Mouse (Mus musculus) hindbrain, embryonic 14.5 days (tissue): ENCODE measurements at regions not wholly inside any gene's neighbourhood (a gene's known extent, or its start where the extent isn't known, plus 50 kb on each side); places are given as distances from the start of the nearest gene placed in this dataset.

Experiments used
- ATAC-seq: fragments of 200-750 bp; cut with Nextera tagmentation; 2 replicates; pipeline ENCODE4 v1.8.0; 2017; ENCODE audit warnings: moderate number of reproducible peaks, mild to moderate bottlenecking, moderate TSS enrichment, moderate library complexity; ENCODE audit not compliant: low FRiP score
- DNase-seq: peaks from one replicate; pipeline ENCODE4 v3.0.0-alpha.2; 2015; ENCODE audit warnings: low spot score
- H3K27ac ChIP-seq: fragments of 300-500 bp; sonication (generic); 2 replicates; pipeline ENCODE4 v1.5.1; 2014; ENCODE audit warnings: mild to moderate bottlenecking, moderate library complexity
- H3K27me3 ChIP-seq: fragments of 300-500 bp; sonication (generic); 2 replicates; pipeline ENCODE4 v1.6.1; 2014; ENCODE audit warnings: mild to moderate bottlenecking, low read length, mixed read lengths; ENCODE audit not compliant: control insufficient read depth, insufficient read depth
- H3K36me3 ChIP-seq: fragments of 300-500 bp; sonication (generic); replicated peaks from 2 replicates; pipeline ENCODE4 v1.6.1; 2014; ENCODE audit not compliant: control insufficient read depth, insufficient read depth
- H3K4me1 ChIP-seq: fragments of 300-500 bp; sonication (generic); replicated peaks from 2 replicates; pipeline ENCODE4 v1.6.1; 2014; ENCODE audit warnings: antibody characterized with exemption, low read length, mixed read lengths; ENCODE audit not compliant: control insufficient read depth, insufficient read depth
- H3K4me2 ChIP-seq: fragments of 300-500 bp; sonication (generic); replicated peaks from 2 replicates; pipeline ENCODE4 v1.6.1; 2014; ENCODE audit warnings: mild to moderate bottlenecking, moderate library complexity
- H3K4me3 ChIP-seq: fragments of 300-500 bp; sonication (generic); replicated peaks from 2 replicates; pipeline ENCODE4 v1.5.1; 2014; ENCODE audit warnings: mild to moderate bottlenecking, low read length
- H3K9ac ChIP-seq: fragments of 300-500 bp; sonication (generic); 2 replicates; pipeline ENCODE4 v1.6.1; 2014
- H3K9me3 ChIP-seq: fragments of 300-500 bp; sonication (generic); 2 replicates; pipeline ENCODE4 v1.6.1; 2016; ENCODE audit warnings: low read length; ENCODE audit not compliant: control insufficient read depth
- WGBS: fragments of 180-500 bp; shearing (Covaris S2); extraction: QIAGEN DNeasy Blood & Tissue Kit; methylation state at CpG from one replicate; pipeline ENCODE4 v1.1.7; 2014; 5-methylcytosine and 5-hydroxymethylcytosine counted together

- Histone ChIP-seq H3K9ac (no peak overlapping the region), H3K4me3 (no peak overlapping the region), H3K4me2 (no peak overlapping the region), H3K27ac (no peak overlapping the region), H3K27me3 (no peaks in the 10 kb centered on the region), H3K4me1 (no peaks in the 10 kb centered on the region), H3K36me3 (no peaks in the 10 kb centered on the region), H3K9me3 (no peaks in the 10 kb centered on the region)
- no peak for ATAC-seq
- WGBS = 90% methylated on average over 2 of the region's 2 CpGs
- DNase-seq = no peak
These were observed 143.3 kb downstream of the Nedd1 start for GRCm38 (mm10) chr10:92578872-92579271.

GRCm38 (mm10) chr10:92570496-92570895 is 151.7 kb downstream of the Nedd1 start:
- Histone ChIP-seq H3K4me3 (no peak overlapping the region), H3K9ac (no peak overlapping the region), H3K27me3 (no peaks in the 10 kb centered on the region), H3K27ac (no peak overlapping the region), H3K4me2 (no peak overlapping the region), H3K36me3 (no peaks in the 10 kb centered on the region), H3K9me3 (no peaks in the 10 kb centered on the region), H3K4me1 (no peaks in the 10 kb centered on the region)
- DNase-seq (no peak), ATAC-seq (no peak)

- Histone ChIP-seq H3K27me3 (no peaks in the 10 kb centered on the region), H3K4me2 (no peak overlapping the region), H3K9me3 (no peaks in the 10 kb centered on the region), H3K4me1 (peaks cover 20% of the 10 kb centered on the region), H3K4me3 (no peak overlapping the region), H3K9ac (no peak overlapping the region), H3K36me3 (no peaks in the 10 kb centered on the region), H3K27ac (peak overlapping the region; percentile 1)
- no peak for DNase-seq
- WGBS = 35% methylated on average over 4 of the region's 4 CpGs
- no peak for ATAC-seq
These were observed 164.8 kb downstream of the Nedd1 start for GRCm38 (mm10) chr10:92557463-92557862.

GRCm38 (mm10) chr10:92556526-92557422 is 165.4 kb downstream of the Nedd1 start:
- Histone ChIP-seq H3K9me3 (no peaks in the 10 kb centered on the region), H3K36me3 (no peaks in the 10 kb centered on the region), H3K9ac (no peak overlapping the region), H3K27ac (peak overlapping the region; percentile 57; the same call in 1 of the 2 replicates), H3K4me1 (peaks cover 20% of the 10 kb centered on the region), H3K4me2 (peak overlapping the region; percentile 34), H3K4me3 (no peak overlapping the region), H3K27me3 (no peaks in the 10 kb centered on the region)
- DNase-seq (peak; percentile 26), ATAC-seq (peak; percentile 51; the same call in 1 of the 2 replicates)
- 5% methylated on average over 8 of the region's 8 CpGs for WGBS

- DNase-seq (peak; percentile 36), ATAC-seq (no peak)
- 11% methylated on average over 13 of the region's 13 CpGs for WGBS
- Histone ChIP-seq H3K4me2 (peak overlapping the region; percentile 34), H3K9me3 (no peaks in the 10 kb centered on the region), H3K36me3 (no peaks in the 10 kb centered on the region), H3K27ac (peak overlapping the region; percentile 57; the same call in 1 of the 2 replicates), H3K27me3 (no peaks in the 10 kb centered on the region), H3K4me3 (no peak overlapping the region), H3K4me1 (peaks cover 20% of the 10 kb centered on the region), H3K9ac (no peak overlapping the region)
These were observed 166.3 kb downstream of the Nedd1 start for GRCm38 (mm10) chr10:92555727-92556525.

- Histone ChIP-seq H3K27ac (no peak overlapping the region), H3K9ac (no peak overlapping the region), H3K4me3 (no peak overlapping the region), H3K36me3 (no peaks in the 10 kb centered on the region), H3K4me2 (no peak overlapping the region), H3K27me3 (no peaks in the 10 kb centered on the region), H3K4me1 (peaks cover 20% of the 10 kb centered on the region), H3K9me3 (no peaks in the 10 kb centered on the region)
- 68% methylated on average over 3 of the region's 3 CpGs for WGBS
- ATAC-seq = no peak
- DNase-seq = no peak
These were observed 168.3 kb downstream of the Nedd1 start for GRCm38 (mm10) chr10:92553966-92554365.

DNA sequence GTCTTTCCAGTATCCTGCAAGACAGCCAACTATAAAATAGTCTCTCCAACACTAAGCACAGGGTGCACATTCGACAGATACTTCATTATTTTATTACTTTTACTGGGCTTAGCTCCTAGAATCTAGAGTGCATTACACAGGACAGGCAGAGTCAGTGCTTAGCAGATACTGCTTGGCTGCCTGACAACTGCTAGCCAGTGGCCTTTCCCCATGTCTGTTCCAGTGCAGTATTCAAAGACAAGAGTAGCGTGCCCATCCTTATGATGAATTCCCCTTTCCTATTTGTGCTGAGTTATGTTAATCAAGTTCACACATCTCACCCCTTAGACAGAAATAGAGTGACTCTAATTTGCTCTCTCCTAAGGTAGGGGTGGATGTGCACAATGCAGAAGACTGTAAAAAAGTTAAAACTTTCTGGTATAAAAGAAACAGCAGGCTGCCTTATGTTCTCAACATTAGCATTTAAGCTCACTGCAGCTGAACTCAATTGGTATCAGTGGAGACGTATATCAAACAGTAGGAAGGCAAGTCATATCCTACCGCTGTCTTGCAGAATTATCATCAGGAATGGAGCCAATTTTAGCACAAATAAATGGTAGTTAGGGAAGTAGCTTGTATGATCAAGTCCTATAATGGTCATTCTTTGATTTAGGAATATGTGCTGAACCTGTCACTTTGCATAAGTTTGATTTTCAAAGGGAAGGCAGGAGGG is 173.2 kb downstream of the Nedd1 start:
- H3K27me3 ChIP-seq = no peaks in the 10 kb centered on the region
- H3K4me1 ChIP-seq = no peaks in the 10 kb centered on the region
- ATAC-seq = no peak
- H3K36me3 ChIP-seq = no peaks in the 10 kb centered on the region
- DNase-seq = no peak
- H3K4me3 ChIP-seq = no peak overlapping the region
- no peak overlapping the region for H3K4me2 ChIP-seq
- H3K27ac ChIP-seq = no peak overlapping the region
- no peaks in the 10 kb centered on the region for H3K9me3 ChIP-seq
- H3K9ac ChIP-seq = no peak overlapping the region
- 52% methylated on average over 4 of the region's 4 CpGs for WGBS

DNA sequence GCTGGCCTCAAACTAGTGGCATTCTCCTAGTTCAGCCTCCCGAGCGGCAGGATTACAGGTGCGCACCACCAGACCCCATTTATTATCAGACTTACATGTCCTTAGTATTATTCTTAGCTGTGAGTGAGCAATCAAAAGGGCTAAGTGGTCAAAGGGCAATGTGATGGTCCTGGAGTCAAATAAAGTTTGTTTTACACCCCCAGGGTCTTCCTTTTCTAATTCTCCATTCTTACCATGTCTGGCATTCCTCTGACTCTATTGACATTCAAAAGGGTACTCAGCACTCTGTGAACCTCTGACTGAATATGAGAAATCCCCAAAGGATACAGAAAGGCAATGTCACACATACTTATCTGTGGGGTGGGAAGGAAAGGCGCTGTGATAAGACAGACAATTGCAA is 183.8 kb downstream of the Nedd1 start:
- WGBS = 79% methylated on average over 4 of the region's 4 CpGs
- no peak overlapping the region for H3K4me3 ChIP-seq
- no peak overlapping the region for H3K9ac ChIP-seq
- H3K9me3 ChIP-seq = no peaks in the 10 kb centered on the region
- no peaks in the 10 kb centered on the region for H3K36me3 ChIP-seq
- ATAC-seq (no peak), DNase-seq (no peak)
- H3K4me2 ChIP-seq = no peak overlapping the region
- no peaks in the 10 kb centered on the region for H3K4me1 ChIP-seq
- H3K27me3 ChIP-seq = no peaks in the 10 kb centered on the region
- no peak overlapping the region for H3K27ac ChIP-seq

DNA sequence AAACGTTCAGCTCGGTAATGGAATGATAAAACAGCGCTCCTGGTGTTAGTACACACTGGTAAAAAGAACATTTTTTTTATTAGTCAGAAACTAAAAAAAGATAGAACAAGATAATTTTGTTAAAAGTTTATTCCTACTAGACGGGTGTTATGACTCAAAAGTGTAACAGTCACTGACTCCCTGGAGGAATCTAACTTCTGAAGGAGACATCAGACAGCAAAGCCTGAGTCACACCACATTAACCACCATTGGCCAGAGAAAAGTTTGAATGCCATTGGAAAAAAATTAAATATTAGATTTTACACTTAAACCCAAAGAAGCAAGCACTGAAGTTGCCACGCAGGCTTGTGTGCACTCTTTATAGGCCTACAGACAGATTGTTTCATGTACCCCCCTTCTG is 205.3 kb downstream of the Nedd1 start:
- Histone ChIP-seq H3K9me3 (no peaks in the 10 kb centered on the region), H3K36me3 (no peaks in the 10 kb centered on the region), H3K27ac (no peak overlapping the region), H3K4me3 (no peak overlapping the region), H3K9ac (no peak overlapping the region), H3K27me3 (no peaks in the 10 kb centered on the region), H3K4me1 (no peaks in the 10 kb centered on the region), H3K4me2 (no peak overlapping the region)
- WGBS = 56% methylated on average over 5 of the region's 5 CpGs
- DNase-seq (no peak), ATAC-seq (no peak)
